9 mouse cellular contexts compared by ENCODE assay signal in the genomic region with DNA sequence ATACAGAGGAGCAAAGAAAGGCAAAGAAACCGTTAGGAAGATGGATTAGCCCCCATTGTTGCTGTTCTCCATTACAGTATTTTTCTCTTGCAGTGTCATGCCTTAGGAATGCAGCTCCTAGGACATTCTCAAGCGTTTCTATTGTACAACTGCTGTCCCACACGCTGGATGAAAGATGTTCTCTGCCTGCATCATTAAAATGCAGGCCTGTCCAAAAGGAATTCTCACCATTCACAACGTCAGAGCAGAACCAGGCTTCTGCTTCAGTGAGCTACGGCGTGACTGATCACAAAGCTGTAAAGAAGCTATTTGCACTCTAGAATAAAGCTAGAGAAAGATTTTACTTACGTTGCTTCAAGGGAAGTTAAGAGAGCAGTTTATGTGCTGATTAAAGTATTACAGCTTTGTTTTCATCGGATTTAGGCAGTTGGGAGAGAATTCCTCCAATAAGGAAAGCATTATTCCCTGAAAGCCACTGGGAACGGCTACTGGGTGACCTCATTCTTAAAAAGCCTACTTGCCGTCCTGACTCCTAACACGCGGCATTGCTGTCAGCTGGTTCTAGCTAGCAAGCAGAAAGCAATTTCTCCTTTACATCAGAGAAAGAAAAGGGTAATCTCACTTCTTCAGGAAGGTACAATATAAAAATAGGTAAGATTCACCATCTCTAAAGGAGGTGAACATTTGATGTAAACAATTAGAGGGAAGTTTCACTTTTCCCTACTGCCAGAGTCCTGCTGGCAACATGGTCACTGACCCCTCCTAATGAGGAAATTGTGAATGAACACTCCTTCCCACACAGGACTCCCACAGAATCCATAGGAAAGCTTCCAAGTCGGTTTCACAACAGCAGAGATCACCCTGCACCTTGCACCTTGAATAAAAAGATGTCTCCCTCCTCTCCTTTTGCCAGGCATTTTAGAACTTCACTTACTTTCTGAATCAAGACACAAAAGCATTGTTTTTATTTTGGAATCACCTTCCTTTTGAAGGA. TPM values are rescaled to one million over a fixed set of nuclear protein-coding genes. Genes with fewer than 3 reads are reported as not detected.
A peak's percentile ranks its signal among the peaks of the same experiment; 100 is the strongest.
DNase-seq lines count a peak whose midpoint lies in the region; ATAC-seq and TF ChIP-seq lines count a peak whose summit lies in the region.
"Had no signal": no experiment of that assay in that cellular context is flagged by ENCODE, and none has a peak within 500 bp of the region (broad histone marks: within the 10 kb centered on the region; RNA-seq: fewer than 3 reads in every experiment).

No protein-coding gene starts in this region.

- ATAC-seq in embryonic facial prominence, embryonic 11.5 days (replicated peaks; ENCODE audit: insufficient number of reproducible peaks, low FRiP score, low TSS enrichment, low read depth): peak; percentile 52; the same call in 1 of the 2 replicates
- peak; percentile 82; the same call in 1 of the 2 replicates for ATAC-seq in hindbrain, embryonic 14.5 days (ENCODE audit: low FRiP score)

- no peaks in the 10 kb centered on the region for H3K4me1 ChIP-seq in embryonic facial prominence, embryonic 11.5 days (ENCODE audit: control insufficient read depth, insufficient read depth, low read length)
- peaks cover 14% of the 10 kb centered on the region; the same call in 1 of the 2 replicates for H3K4me1 ChIP-seq in hindbrain, embryonic 14.5 days (replicated peaks; ENCODE audit: control insufficient read depth, insufficient read depth, low read length)
- H3K4me1 ChIP-seq in olfactory bulb, adult 2 months (ENCODE audit: control insufficient read depth, insufficient read depth, low read length): no peaks in the 10 kb centered on the region

- no peak overlapping the region for H3K4me2 ChIP-seq in embryonic facial prominence, embryonic 11.5 days (ENCODE audit: low read depth, low read length)
- 0 out of 2 replicates have a peak overlapping the region, but pooled peaks have one; percentile 3 for H3K4me2 ChIP-seq in hindbrain, embryonic 14.5 days (replicated peaks)

- no peak for DNase-seq in left cerebral cortex, adult 2 months (ENCODE audit: extremely low spot score in 1 of 2, low spot score in 2 of 2)
- DNase-seq in left cerebral cortex, adult 11 months (ENCODE audit: low spot score): no peak
- no peak for DNase-seq in embryonic facial prominence, embryonic 11.5 days (ENCODE audit: low spot score)
- peak; percentile 63 for DNase-seq in hindbrain, embryonic 14.5 days (ENCODE audit: low spot score)
- DNase-seq in testis, postnatal 10 days (ENCODE audit: low spot score): no peak
- DNase-seq in ovary, postnatal 14 days (ENCODE audit: low spot score): no peak
- no peak for DNase-seq in adrenal gland, adult 2 months

- no peak overlapping the region for H3K9ac ChIP-seq in embryonic facial prominence, embryonic 11.5 days (replicated peaks; ENCODE audit: low read length)
- H3K9ac ChIP-seq in hindbrain, embryonic 14.5 days: 0 out of 2 replicates have a peak overlapping the region, but pooled peaks have one; percentile 24

- no peak overlapping the region for H3K4me3 ChIP-seq in left cerebral cortex, adult 2 months
- no peak overlapping the region for H3K4me3 ChIP-seq in embryonic facial prominence, embryonic 11.5 days (ENCODE audit: low read depth, low read length)
- H3K4me3 ChIP-seq in hindbrain, embryonic 14.5 days (replicated peaks; ENCODE audit: low read length): no peak overlapping the region
- H3K4me3 ChIP-seq in olfactory bulb, adult 2 months (ENCODE audit: insufficient read depth, low read depth, low read length): no peak overlapping the region

- peak overlapping the region; percentile 65 for H3K27ac ChIP-seq in left cerebral cortex, adult 2 months
- no peak overlapping the region for H3K27ac ChIP-seq in embryonic facial prominence, embryonic 11.5 days (replicated peaks; ENCODE audit: low read depth, low read length)
- peak overlapping the region; percentile 78 for H3K27ac ChIP-seq in hindbrain, embryonic 14.5 days
- peak overlapping the region; percentile 25; the same call in 1 of the 2 replicates for H3K27ac ChIP-seq in olfactory bulb, adult 2 months (ENCODE audit: insufficient read depth, low read depth, low read length)

- TF ChIP-seq POLR2A in olfactory bulb, adult 2 months (IDR thresholded peaks at IDR 0.05; ENCODE audit: insufficient read depth, low read depth, low read length): no peak

- TF ChIP-seq CTCF in left cerebral cortex, adult 2 months (IDR thresholded peaks at IDR 0.05): no peak
- TF ChIP-seq CTCF in olfactory bulb, adult 2 months (IDR thresholded peaks at IDR 0.05; ENCODE audit: insufficient read depth, low read depth, low read length): no peak

- no peaks in the 10 kb centered on the region for H3K36me3 ChIP-seq in embryonic facial prominence, embryonic 11.5 days (replicated peaks; ENCODE audit: control insufficient read depth, insufficient read depth, low read depth, low read length)
- peaks cover 88% of the 10 kb centered on the region for H3K36me3 ChIP-seq in hindbrain, embryonic 14.5 days (replicated peaks; ENCODE audit: control insufficient read depth, insufficient read depth)

- 57% methylated on average over 13 of the region's 13 CpGs for WGBS in embryonic facial prominence, embryonic 11.5 days
- 12% methylated on average over 13 of the region's 13 CpGs for WGBS in hindbrain, embryonic 14.5 days
- WGBS in olfactory bulb, adult 2 months: 58% methylated on average over 13 of the region's 13 CpGs

- H3K27me3 ChIP-seq in embryonic facial prominence, embryonic 11.5 days (ENCODE audit: control insufficient read depth, insufficient read depth, low read length): no peaks in the 10 kb centered on the region
- no peaks in the 10 kb centered on the region for H3K27me3 ChIP-seq in hindbrain, embryonic 14.5 days (ENCODE audit: control insufficient read depth, insufficient read depth, low read length)

- H3K9me3 ChIP-seq in embryonic facial prominence, embryonic 11.5 days (replicated peaks; ENCODE audit: control insufficient read depth, low read length): no peaks in the 10 kb centered on the region
- no peaks in the 10 kb centered on the region for H3K9me3 ChIP-seq in hindbrain, embryonic 14.5 days (ENCODE audit: control insufficient read depth, low read length)
- H3K9me3 ChIP-seq: megakaryocyte, embryonic 14.5 days had no signal

- intact Hi-C loops in left cerebral cortex, adult 2 months (cut with DNase I): no loop called here

RNA-seq across cellular contexts. Expression of a gene that starts 51.9 kb away (rescaled TPM):
- total RNA-seq in left cerebral cortex, adult 2 months (2021): 100 to 1,000 TPM; 444 to 487 TPM
- 45.1 and 50.1 TPM in 2 replicates for polyA plus RNA-seq in embryonic facial prominence, embryonic 11.5 days (2014; fragmentation: Nextera tagmentation; extraction: Ambion mirVana)
- polyA plus RNA-seq in hindbrain, embryonic 14.5 days (2014; fragmentation: Nextera tagmentation; extraction: Ambion mirVana): 188 and 194 TPM in 2 replicates
- polyA plus RNA-seq in olfactory bulb, adult 2 months (2012; ENCODE audit: insufficient read depth, insufficient read length, low replicate concordance, missing spikeins): 79.8 and 484 TPM in 2 replicates
- total RNA-seq in adrenal gland, adult 2 months (2021): 100 to 1,000 TPM; 118 to 165 TPM
- polyA plus RNA-seq in adrenal gland, adult 2 months (2012; rRNA removed): 61.9 and 63.6 TPM in 2 replicates
